Mouse (Mus musculus) gastrocnemius, adult 2 months (tissue): Measurements from ENCODE around the gene Tenm3. TPM values are rescaled to one million over a fixed set of nuclear protein-coding genes. Genes with fewer than 3 reads are reported as not detected.

Experiments
- DNase-seq: peaks from one replicate; pipeline ENCODE4 v3.0.0; 2022
- H3K27ac ChIP-seq: fragments of 200-600 bp; 2 replicates; pipeline ENCODE4 v1.8.1; 2022; ENCODE audit warnings: mild to moderate bottlenecking
- H3K4me3 ChIP-seq: fragments of 200-600 bp; 2 replicates; pipeline ENCODE4 v1.8.1; 2022; ENCODE audit warnings: mild to moderate bottlenecking, moderate library complexity
- CTCF ChIP-seq: fragments of 200-600 bp; IDR thresholded peaks from 2 replicates; pipeline ENCODE4 v1.8.1; 2022; ENCODE audit warnings: antibody characterized with exemption, mild to moderate bottlenecking, moderate library complexity
- intact Hi-C: fragments of 180-260 bp; cut with DNase I; formaldehyde crosslinking; loops from one replicate; pipeline ENCODE4 v1.15.1; 2025
- total RNA-seq, 2 experiments: library from RNA; stranded (reverse); gene quantifications; 2 replicates each; pipeline ENCODE4 v1.2.3; 2021

Tenm3 gene
- total RNA-seq, 2 experiments from 2014 or later: 10.0 to 13.7 TPM

DNA sequence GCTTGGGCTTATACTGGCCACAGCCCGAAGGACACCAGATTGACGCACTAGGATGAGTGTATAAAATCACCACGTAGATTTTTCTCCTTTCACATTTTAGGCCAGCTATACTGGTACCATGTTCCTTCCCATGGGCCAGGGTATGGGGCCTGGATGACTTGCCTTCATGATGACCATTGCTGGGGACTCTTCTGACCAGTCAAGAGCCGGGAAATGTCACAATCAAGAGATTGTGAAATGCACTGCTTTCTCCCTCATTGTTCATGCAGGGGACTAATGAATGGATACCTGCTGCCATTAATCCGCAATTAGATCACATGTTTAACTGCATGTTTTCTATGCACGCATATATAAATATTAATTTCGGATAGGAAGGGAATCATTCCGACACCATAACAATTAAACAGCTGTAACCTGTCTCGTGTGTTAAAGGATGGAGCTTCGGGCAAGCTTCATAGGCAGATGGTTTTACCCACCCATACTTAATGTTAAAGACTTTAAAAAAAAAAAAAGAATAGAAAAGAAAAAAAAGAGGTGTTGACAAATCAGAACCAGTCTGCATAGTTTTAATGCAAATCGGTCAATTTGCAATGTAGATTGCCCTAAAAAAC, 521.0 kb downstream of the Tenm3 start:
- no peak for DNase-seq
- TF ChIP-seq CTCF: no peak
- no peak overlapping the region for H3K27ac ChIP-seq
- no peak overlapping the region for H3K4me3 ChIP-seq
- intact Hi-C loops: no loop called here

DNA sequence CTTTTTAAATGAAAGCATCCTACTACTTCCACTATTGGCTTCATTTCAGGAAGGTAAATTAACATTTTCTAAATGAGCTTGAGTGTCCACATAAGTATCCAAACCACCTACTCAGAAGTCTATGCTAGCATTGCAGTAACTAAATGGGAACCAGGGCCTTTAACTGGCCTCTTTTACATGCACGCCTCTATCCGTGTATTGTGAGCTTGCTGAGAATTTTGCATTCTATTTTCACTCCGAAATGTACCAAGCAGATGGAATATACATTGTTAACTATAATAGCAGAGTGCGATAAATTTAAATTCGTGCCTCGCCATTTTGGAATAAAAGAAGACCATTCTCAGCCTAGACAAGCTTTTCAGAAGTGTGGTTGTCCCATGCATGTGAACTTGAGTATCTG, 521.5 kb downstream of the Tenm3 start:
- intact Hi-C loops: no loop called here
- H3K27ac ChIP-seq: no peak overlapping the region
- no peak for DNase-seq
- H3K4me3 ChIP-seq: no peak overlapping the region
- no peak for TF ChIP-seq CTCF

DNA sequence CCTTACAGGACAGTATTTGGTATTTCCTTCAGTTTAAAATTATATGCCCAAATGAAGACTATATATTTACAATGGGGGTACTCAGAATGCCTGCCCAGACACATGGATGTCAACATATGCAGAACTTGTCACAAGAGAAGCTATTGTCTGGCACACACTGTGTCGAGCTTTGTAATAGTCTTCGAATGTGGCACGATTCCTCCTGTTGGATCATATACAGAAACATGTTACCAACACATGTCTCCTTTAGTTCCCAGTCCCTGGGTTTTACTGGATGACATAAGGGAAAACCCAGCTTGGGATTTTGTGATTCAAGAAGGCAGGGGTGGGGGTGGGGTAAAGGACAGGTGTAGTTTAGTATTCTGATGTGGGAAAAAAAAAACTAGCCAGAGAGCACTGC, 524.1 kb downstream of the Tenm3 start:
- TF ChIP-seq CTCF: no peak
- intact Hi-C loops: no loop called here
- Histone ChIP-seq H3K27ac (no peak overlapping the region), H3K4me3 (no peak overlapping the region)
- DNase-seq: no peak

DNA sequence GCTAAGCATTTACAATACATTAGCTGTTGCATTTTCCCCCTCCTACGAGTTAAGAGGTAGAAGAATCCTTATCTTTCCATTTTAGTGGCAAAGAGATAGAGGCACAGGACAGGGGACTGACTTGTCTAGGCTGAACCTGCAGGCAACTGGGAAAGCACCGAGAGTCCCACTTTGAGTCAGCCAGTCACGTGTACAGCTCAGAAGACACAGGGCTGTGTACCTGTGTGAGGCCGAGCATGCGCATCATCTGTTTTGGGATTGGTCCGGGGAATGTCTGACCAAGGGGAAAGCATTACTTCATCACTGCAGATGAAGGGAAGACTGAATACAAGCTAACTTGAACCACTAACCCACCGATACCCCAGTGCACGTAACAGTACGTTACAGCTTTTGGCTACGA, 526.3 kb downstream of the Tenm3 start:
- TF ChIP-seq CTCF: no peak
- Histone ChIP-seq H3K27ac (no peak overlapping the region), H3K4me3 (no peak overlapping the region)
- DNase-seq: no peak
- intact Hi-C loops: no loop called here

GRCm38 (mm10) chr8:48315605-48316004, 528.1 kb downstream of the Tenm3 start:
- DNase-seq: no peak
- no peak for TF ChIP-seq CTCF
- intact Hi-C loops: no loop called here
- Histone ChIP-seq H3K4me3 (no peak overlapping the region), H3K27ac (no peak overlapping the region)

- intact Hi-C loops: no loop called here
- Histone ChIP-seq H3K27ac (no peak overlapping the region), H3K4me3 (no peak overlapping the region)
- DNase-seq: no peak
- no peak for TF ChIP-seq CTCF
Measured at GRCm38 (mm10) chr8:48313985-48314368, 529.8 kb downstream of the Tenm3 start.

DNA sequence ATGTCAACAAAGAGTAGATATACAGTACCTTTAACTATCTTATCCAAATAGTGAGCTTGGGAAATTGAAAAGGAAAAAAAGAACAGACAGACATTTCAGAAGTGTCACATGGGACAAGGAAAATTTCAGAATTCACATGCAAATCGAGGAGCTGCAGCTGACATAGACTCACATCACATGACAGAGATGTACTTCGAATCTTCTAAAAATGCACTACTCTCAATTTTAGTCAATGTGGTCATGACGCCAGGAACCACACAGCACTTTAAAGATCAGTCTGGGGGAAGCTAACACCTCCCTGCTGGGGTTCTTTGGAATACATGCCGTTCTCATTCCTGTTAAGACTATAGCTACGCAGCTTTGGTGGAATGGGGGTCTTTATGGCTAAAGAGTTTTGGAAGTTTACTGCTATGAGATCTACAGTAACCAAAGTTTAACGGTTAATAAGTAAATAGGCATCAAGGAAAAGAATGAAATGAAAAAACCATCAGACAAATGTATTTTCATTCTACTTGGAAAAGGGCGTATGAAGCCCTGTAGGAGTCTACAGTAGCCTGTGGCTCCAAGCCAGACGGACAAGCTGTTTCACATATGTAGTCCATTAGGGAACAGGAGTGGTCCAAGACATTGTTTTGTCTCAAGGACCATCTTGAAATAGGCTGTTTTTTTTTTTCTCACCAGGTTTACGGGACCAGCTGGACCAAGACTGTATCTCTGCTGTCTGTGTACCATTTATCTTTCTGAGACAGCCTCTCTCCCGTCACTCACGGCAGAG, 530.4 kb downstream of the Tenm3 start:
- intact Hi-C loops: no loop called here
- Histone ChIP-seq H3K27ac (no peak overlapping the region), H3K4me3 (no peak overlapping the region)
- DNase-seq: peak; percentile 21
- TF ChIP-seq CTCF: no peak

GRCm38 (mm10) chr8:48311706-48312105, 532.0 kb downstream of the Tenm3 start:
- Histone ChIP-seq H3K27ac (no peak overlapping the region), H3K4me3 (no peak overlapping the region)
- TF ChIP-seq CTCF: no peak
- DNase-seq: no peak
- intact Hi-C loops: no loop called here

GRCm38 (mm10) chr8:48310240-48310849, 533.4 kb downstream of the Tenm3 start:
- intact Hi-C loops: no loop called here
- no peak for TF ChIP-seq CTCF
- no peak overlapping the region for H3K4me3 ChIP-seq

DNA sequence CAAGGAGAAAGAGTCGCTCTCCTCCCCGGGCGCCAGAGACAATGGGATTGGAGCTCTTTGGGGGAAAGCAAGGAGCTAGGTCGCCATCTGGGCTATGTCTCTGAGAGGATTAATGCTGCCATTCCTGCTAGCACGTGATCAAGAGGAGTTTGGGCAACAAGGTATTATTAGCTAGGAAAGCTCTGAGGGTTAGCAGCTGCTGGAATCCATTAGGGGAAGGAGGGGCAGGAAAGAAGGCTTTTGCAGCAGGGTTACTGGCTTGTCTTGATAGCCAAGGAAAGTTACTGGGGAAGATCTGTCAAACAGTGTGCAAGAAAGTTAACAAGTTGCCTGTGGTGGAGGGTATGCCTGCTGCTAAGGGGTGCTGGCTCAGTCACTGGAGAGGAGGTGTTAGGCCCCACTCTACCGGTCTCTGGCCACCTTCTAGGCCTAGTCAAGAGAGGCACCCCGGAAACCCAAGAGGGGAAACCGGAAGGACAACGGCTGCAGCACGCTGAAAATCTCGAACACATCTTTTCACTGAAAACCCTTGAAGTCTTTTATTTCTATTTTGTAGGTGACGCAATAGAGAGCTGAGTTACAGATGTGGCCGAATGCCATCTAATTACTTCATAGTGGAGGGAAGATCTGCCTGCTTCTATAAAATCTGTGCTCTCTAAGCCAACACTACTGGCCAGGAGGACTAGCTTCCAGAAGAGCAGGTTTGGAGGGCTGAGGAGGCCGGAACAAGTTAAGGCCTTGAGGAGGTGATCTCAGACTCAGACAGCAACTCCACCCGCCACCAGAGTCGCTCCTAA, 534.4 kb downstream of the Tenm3 start:
- TF ChIP-seq CTCF: no peak
- peak; percentile 20 for DNase-seq
- Histone ChIP-seq H3K4me3 (no peak overlapping the region), H3K27ac (peak overlapping the region; percentile 32; the same call in 1 of the 2 replicates)
- intact Hi-C loops: no loop called here

More at GRCm38 (mm10) chr8:48310240-48310849, 533.4 kb downstream of the Tenm3 start:
- no peak overlapping the region for H3K27ac ChIP-seq
- DNase-seq: no peak

- no peak for DNase-seq
- Histone ChIP-seq H3K4me3 (no peak overlapping the region), H3K27ac (no peak overlapping the region)
- intact Hi-C loops: no loop called here
- no peak for TF ChIP-seq CTCF
Measured at GRCm38 (mm10) chr8:48304224-48304623, 539.5 kb downstream of the Tenm3 start.

DNA sequence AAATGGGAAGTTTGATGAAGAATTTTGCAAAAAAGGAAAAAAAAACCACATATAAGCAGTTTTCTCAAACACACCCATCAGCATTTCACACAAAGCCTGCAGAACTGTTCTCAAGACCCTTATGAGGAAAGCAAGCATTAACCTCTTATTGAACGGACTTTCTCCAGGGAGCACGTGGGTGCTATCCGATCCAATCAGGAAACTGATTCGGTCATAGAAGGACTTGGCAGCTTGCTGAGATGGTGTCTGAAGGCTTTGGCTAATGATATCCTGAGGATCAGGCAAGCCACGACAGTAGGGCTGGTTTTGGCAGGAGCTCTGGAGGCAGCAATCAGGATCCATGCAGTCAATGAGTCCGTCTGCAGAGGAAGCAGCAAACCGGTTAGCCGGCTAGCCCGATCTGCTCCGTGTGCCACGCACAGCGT, 543.1 kb downstream of the Tenm3 start:
- TF ChIP-seq CTCF: no peak
- no peak overlapping the region for H3K27ac ChIP-seq
- peak overlapping the region; percentile 60 for H3K4me3 ChIP-seq
- DNase-seq: peak; percentile 64
- intact Hi-C loops: no loop called here

DNA sequence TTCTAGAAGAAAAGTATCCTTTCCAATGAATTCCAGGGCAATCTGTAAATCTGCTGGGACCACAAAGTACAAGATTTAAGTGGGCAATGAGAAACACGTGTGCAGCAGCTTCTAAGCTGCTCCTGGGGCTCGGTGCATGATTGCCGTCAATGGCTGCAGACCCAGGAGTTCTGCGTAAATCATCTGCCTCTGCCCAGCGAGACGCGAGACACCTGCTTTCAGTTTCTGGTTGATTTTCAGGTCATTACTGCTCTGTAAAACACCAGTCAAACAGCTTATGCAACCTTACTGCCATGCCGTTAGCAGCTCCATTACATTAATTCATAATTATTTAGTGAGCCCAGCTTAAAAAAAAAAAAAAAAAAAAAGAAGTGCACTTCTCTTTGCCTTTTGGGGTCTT, 543.7 kb downstream of the Tenm3 start:
- Histone ChIP-seq H3K27ac (no peak overlapping the region), H3K4me3 (peak overlapping the region; percentile 60)
- TF ChIP-seq CTCF: no peak
- intact Hi-C loops: no loop called here
- no peak for DNase-seq
